Mouse (Mus musculus) lung, postnatal 25 days (tissue): Measurements from ENCODE around the gene Crip3.

ENCODE experiments used
- DNase-seq: peaks from one replicate; pipeline ENCODE4 v3.0.0; 2022; ENCODE audit warnings: low spot score

Crip3 gene

DNA sequence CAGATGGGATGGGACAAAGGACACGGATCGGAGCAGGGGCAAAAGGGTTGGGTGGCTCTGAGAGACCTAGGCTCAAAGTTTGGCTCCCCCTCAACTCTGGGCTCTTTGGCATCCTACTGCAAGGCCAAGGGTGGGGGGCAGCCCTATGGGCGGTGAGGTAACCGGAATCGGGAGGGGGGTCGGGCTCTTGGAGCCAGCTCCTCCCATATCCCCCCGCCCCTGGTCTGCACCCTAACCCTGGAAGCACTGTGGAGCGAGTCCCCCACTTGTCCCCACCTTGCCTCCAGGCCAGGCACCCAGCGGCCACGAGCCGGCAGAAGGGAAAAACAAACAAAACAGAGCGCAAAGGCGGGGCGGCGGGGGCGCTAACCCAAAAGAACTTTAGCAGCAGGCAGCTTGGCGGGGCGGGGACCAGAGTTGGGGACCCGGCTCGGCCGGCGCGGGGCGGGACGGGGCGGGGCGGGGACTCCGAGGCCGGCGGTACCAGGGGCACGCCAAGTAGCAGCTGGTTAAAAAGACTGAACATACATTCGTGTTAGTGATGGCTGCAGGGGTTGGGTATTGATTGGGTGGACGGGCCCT, 26.5 kb downstream of the Crip3 start:
- DNase-seq: peak; percentile 12

DNA sequence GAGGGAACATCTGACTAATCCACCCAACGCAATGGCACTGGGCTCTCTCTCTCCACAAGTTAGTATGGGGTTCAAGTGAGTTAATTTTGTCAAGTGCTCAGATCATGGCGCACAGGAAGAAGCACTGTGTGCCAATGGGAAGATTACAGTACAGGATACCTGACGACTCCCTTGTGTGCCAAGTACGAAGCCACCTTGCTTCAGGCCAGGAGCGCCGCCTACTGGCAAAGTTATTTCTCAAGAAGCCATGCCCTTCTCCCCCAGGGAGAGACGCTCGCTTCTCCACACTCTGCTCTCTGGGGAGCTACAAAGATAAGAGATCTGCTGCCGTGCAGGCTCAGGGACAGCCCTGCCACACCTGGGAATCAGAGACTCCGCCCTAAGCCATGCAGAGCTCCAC, 29.1 kb downstream of the Crip3 start:
- DNase-seq: peak; percentile 21

DNA sequence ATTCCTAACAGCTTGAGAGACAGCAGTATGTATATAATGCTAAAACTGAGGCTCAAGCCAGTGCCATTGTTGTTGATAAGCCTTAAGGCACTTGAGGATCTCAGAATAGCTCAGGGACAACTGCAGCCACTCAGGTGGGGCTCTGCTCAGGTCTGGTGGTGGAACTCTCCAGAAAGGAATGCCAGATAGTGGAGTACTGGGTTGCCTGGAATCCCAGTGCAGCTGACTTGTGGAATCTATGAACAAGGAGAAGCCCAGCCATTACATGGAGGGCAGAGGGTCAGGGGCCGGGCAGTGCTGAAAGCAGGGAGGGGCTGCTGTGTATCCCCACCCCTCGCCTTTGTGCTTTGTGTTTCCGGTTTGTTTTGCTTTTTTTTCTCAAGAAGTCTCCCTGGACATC, 29.7 kb downstream of the Crip3 start:
- DNase-seq: no peak

DNA sequence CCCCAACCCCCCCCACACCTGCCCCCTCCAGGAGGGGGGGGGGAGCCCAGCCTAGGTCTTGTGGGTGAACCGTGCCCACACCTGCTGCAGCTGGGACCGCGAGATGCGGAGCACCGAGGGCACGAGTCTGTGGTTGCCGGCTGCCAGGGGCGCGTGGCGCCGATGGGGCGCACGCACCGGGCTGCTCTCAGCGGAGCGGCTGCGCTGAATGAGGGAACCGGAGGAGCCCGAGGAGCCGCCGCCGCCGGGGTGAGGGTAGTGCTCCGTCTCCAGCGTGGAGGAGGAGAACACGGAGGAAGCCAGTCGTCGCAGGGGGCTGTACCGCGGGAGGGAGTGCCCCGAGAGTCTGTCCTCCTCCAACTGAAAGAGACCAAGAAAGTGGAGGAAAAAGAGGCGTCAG, 31.9 kb downstream of the Crip3 start:
- DNase-seq: no peak

DNA sequence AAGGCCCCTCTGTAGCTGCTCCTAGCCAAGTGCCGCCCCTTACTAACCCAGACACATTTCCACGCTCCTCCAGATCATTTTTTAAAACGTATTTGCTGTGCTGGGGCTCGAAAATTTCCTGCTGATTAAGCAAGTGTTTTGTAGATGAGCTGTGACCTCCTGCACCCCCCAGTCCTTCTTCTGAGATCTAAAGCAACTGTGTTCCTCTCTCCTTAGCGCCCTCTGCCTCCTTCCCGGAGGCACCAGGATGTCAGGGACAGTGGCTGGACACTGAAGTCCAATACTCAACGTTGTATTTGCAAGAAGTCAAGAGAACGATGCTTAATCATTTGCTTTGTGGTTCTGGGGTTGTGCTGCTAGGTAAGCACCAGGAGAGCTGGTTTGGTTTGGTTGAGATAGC, 32.6 kb downstream of the Crip3 start:
- no peak for DNase-seq

DNA sequence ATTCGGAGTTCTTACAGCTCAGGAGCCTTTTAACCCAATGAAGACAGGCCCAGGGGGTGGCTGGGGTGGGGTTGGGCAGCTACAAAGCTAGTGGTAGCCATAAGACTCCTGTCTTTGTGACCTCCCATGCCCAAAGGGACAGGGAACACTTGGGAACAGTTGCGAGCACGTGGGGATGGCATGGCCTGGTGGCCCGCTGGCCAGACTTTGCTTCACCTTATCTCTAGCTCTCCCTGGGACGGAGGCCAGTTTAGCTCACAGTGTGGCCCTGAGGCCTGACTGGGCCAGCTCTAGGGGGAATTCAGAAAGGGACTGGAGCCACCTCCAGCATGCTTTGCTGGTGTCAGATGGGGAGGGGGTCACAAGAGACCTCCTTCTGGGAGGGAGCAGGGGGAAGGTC, 33.5 kb downstream of the Crip3 start:
- no peak for DNase-seq

DNA sequence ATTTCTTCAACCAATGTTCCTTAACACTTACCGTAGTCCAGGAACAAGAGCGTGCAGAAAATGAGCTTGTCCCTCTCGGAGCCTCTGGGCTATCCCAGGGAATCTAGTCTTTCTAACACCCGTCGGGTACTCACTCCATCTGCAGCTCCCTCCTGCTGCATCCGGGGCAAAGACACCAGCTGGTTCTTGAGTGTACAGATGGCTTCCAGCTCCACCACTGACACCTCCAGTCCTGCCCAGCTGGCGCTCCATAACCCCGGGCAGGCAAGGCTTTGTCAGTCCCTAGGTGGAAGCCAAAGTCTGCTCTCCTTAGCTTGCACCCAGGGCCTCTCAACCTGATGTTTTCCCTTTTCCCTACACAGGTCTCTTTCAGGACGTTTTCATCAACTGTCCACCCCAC, 39.1 kb downstream of the Crip3 start:
- no peak for DNase-seq

DNA sequence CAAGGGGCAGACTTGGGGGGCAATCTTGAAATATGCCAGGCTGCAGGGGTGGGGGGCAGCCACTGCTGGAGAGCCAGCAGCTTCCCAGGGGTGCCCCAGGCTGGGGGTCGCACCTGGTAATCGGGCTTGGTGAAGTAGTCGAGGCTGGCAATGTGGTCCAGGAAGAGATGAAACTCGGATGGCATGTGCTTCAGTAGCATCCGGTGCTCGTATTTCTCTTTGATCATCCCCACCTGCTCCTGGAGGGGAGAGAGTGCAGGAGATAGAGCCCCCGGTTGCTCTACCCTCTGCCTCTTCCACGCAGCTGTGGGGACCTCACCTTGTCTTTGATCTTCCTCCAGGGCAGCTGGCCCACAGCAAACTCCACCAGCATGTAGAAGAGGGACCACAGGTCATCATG, 47.9 kb downstream of the Crip3 start:
- DNase-seq: no peak

DNA sequence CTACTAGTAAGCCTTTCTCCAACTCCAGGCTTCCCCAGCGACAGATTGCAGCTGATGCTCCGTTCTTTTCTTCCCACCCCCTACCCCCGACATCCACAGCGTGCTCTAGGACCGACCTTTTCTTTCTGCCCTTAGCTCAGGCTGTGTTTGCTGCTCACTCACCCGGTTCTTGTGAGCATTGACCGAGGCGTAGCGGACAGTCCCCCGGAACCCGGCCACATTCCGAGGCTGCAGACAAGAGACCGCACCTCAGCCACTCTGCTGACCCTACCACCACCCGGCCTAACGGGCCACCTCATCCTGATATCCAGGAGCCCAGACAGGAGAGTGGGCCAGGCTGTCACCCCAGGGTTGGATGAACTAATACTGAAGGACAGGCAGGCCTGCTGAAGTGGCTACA, 48.6 kb downstream of the Crip3 start:
- DNase-seq: no peak
